Mouse (Mus musculus): ENCODE measurements around the gene Dusp1.

DNA sequence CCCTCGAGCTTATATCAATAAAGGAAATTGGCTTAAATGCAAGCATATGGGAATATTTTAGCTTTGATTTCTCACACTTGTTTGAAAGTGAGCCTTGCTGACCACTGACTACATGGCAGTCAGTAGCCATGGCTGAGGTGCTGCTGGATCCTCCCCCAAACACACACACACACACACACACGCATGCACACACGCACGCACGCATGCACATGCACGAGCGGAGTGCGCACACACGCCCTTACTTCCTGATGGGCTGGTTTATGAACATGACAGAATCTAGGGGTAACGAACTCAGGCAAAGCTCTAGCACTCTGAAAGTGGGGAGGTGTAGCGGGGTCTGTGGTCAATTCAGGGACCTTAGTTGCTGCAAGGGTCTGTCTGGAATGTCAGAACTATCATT, 16.8 kb upstream of the Dusp1 start:
- TF ChIP-seq TAL1 (IDR thresholded peaks at IDR 0.05; ENCODE audit: low read length): no peak
- TF ChIP-seq GATA1 (IDR thresholded peaks at IDR 0.05; ENCODE audit: low read length): no peak

Data from erythroblast, embryonic 14.5 days (primary cell).